Mouse (Mus musculus): ENCODE results near the gene Ubl4b.

Gene Ubl4b

GRCm38 (mm10) chr3:107517631-107518108 is 37.2 kb downstream of the Ubl4b start, which contains the start of gene Slc6a17:
Gene Slc6a17 (minus strand): TSS chr3:107518018.
- no peak for DNase-seq (ENCODE audit: low spot score)

GRCm38 (mm10) chr3:107516776-107517630 is 37.9 kb downstream of the Ubl4b start:
- DNase-seq (ENCODE audit: low spot score) = no peak

GRCm38 (mm10) chr3:107515989-107516388 is 38.9 kb downstream of the Ubl4b start:
- no peak for DNase-seq (ENCODE audit: low spot score)

- DNase-seq (ENCODE audit: low spot score) = no peak
Measured at GRCm38 (mm10) chr3:107511416-107511815, 43.5 kb downstream of the Ubl4b start.

- DNase-seq (ENCODE audit: low spot score) = no peak
Measured at GRCm38 (mm10) chr3:107508696-107509095, 46.2 kb downstream of the Ubl4b start.

- no peak for DNase-seq (ENCODE audit: low spot score)
Measured at GRCm38 (mm10) chr3:107507966-107508365, 46.9 kb downstream of the Ubl4b start.

GRCm38 (mm10) chr3:107506531-107506930 is 48.3 kb downstream of the Ubl4b start:
- no peak for DNase-seq (ENCODE audit: low spot score)

- no peak for DNase-seq (ENCODE audit: low spot score)
Measured at GRCm38 (mm10) chr3:107505464-107506367, 49.2 kb downstream of the Ubl4b start.

GRCm38 (mm10) chr3:107504542-107504941 is 50.3 kb downstream of the Ubl4b start:
- no peak for DNase-seq (ENCODE audit: low spot score)

GRCm38 (mm10) chr3:107503716-107504115 is 51.2 kb downstream of the Ubl4b start:
- no peak for DNase-seq (ENCODE audit: low spot score)
